Mouse (Mus musculus): ENCODE data around the gene Car14.
A peak's percentile ranks its signal among the peaks of the same experiment; 100 is the strongest.
"Not testable (repeated sequence)": the region's sequence is repeated elsewhere in the genome, so short reads cannot be mapped to it uniquely, and the experiment has no call there.

Car14 gene

GRCm38 (mm10) chr3:95904568-95904967, at the start of gene Car14:
Car14 (minus strand) TSS chr3:95904691.
- no peak for DNase-seq

GRCm38 (mm10) chr3:95953522-95953921, 49.0 kb upstream of the Car14 start:
- DNase-seq = no peak

- no peak for DNase-seq
Observed at GRCm38 (mm10) chr3:95953023-95953422, 48.5 kb upstream of the Car14 start.

GRCm38 (mm10) chr3:95951566-95951965, 47.1 kb upstream of the Car14 start:
- not testable (repeated sequence) for DNase-seq

- peak; percentile 87 to 88 for DNase-seq
Observed at GRCm38 (mm10) chr3:95950763-95951551, 46.5 kb upstream of the Car14 start.

GRCm38 (mm10) chr3:95948325-95948724, 43.8 kb upstream of the Car14 start:
- DNase-seq = no peak

GRCm38 (mm10) chr3:95945731-95946240, 41.3 kb upstream of the Car14 start:
- peak in 1 of 2 experiments; percentile 24 for DNase-seq

- DNase-seq = no peak
Observed at GRCm38 (mm10) chr3:95944742-95945141, 40.3 kb upstream of the Car14 start.

- no peak for DNase-seq
Observed at GRCm38 (mm10) chr3:95943226-95943625, 38.7 kb upstream of the Car14 start.

GRCm38 (mm10) chr3:95942749-95943148, 38.3 kb upstream of the Car14 start:
- DNase-seq = no peak

- DNase-seq = no peak
Observed at GRCm38 (mm10) chr3:95938835-95939234, 34.3 kb upstream of the Car14 start.

- no peak for DNase-seq
Observed at GRCm38 (mm10) chr3:95938217-95938616, 33.7 kb upstream of the Car14 start.

- no peak for DNase-seq
Observed at GRCm38 (mm10) chr3:95934448-95934847, 30.0 kb upstream of the Car14 start.

- peak in 1 of 2 experiments; percentile 60 for DNase-seq
Observed at GRCm38 (mm10) chr3:95933111-95933750, 28.7 kb upstream of the Car14 start.

GRCm38 (mm10) chr3:95932566-95932965, 28.1 kb upstream of the Car14 start:
- no peak for DNase-seq

- no peak for DNase-seq
Observed at GRCm38 (mm10) chr3:95932157-95932556, 27.7 kb upstream of the Car14 start.

- no peak for DNase-seq
Observed at GRCm38 (mm10) chr3:95931471-95931870, 27.0 kb upstream of the Car14 start.

- no peak for DNase-seq
Observed at GRCm38 (mm10) chr3:95930471-95930789, 25.9 kb upstream of the Car14 start.

- peak; percentile 39 to 41 for DNase-seq
Observed at GRCm38 (mm10) chr3:95929581-95930470, 25.3 kb upstream of the Car14 start.

- DNase-seq = peak; percentile 98
Observed at GRCm38 (mm10) chr3:95928658-95929503, 24.4 kb upstream of the Car14 start, which contains the start of gene Anp32e. Anp32e (plus strand) TSS chr3:95929246.

- no peak for DNase-seq
Observed at GRCm38 (mm10) chr3:95928261-95928657, 23.8 kb upstream of the Car14 start.

- no peak for DNase-seq
Observed at GRCm38 (mm10) chr3:95925087-95925486, 20.6 kb upstream of the Car14 start.

Data from lung, adult 18-20 months (tissue).